Mouse (Mus musculus) liver, embryonic 16.5 days (tissue): ENCODE data around the gene Chd2. TPM values are rescaled to one million over a fixed set of nuclear protein-coding genes. Genes with fewer than 3 reads are reported as not detected.
"Not testable (repeated sequence)": the region's sequence is repeated elsewhere in the genome, so short reads cannot be mapped to it uniquely, and the experiment has no call there.

ENCODE experiments used
- ATAC-seq: fragments of 200-750 bp; cut with Nextera tagmentation; 2 replicates; pipeline ENCODE4 v1.8.0; 2017; ENCODE audit warnings: low read depth, mild to moderate bottlenecking, moderate number of reproducible peaks, moderate library complexity
- H3K27ac ChIP-seq: fragments of 300-500 bp; sonication (generic); 2 replicates; pipeline ENCODE4 v1.5.1; 2014; ENCODE audit warnings: mild to moderate bottlenecking, low read length
- H3K27me3 ChIP-seq: fragments of 300-500 bp; sonication (generic); 2 replicates; pipeline ENCODE4 v1.6.1; 2014; ENCODE audit warnings: low read depth, low read length, mixed read lengths; ENCODE audit not compliant: control insufficient read depth, insufficient read depth
- H3K36me3 ChIP-seq: fragments of 300-500 bp; sonication (generic); 2 replicates; pipeline ENCODE4 v1.6.1; 2014; ENCODE audit warnings: mild to moderate bottlenecking; ENCODE audit not compliant: control insufficient read depth, insufficient read depth
- H3K4me1 ChIP-seq: fragments of 300-500 bp; sonication (generic); 2 replicates; pipeline ENCODE4 v1.6.1; 2014; ENCODE audit warnings: low read depth, low read length, mixed read lengths; ENCODE audit not compliant: control insufficient read depth
- H3K4me2 ChIP-seq: fragments of 300-500 bp; sonication (generic); 2 replicates; pipeline ENCODE4 v1.6.1; 2014; ENCODE audit warnings: low read depth, low read length, mixed read lengths
- H3K4me3 ChIP-seq: fragments of 300-500 bp; sonication (generic); 2 replicates; pipeline ENCODE4 v1.5.1; 2014; ENCODE audit warnings: low read depth, mild to moderate bottlenecking, low read length
- H3K9ac ChIP-seq: fragments of 300-500 bp; sonication (generic); 2 replicates; pipeline ENCODE4 v1.6.1; 2014; ENCODE audit warnings: low read depth, low read length
- H3K9me3 ChIP-seq: fragments of 300-500 bp; sonication (generic); replicated peaks from 2 replicates; pipeline ENCODE4 v1.6.1; 2016; ENCODE audit warnings: low read length; ENCODE audit not compliant: control insufficient read depth
- WGBS: fragments of 180-500 bp; shearing (Covaris S2); extraction: QIAGEN DNeasy Blood & Tissue Kit; methylation state at CpG from one replicate; pipeline ENCODE4 v1.1.7; 2014; ENCODE audit not compliant: insufficient replicate concordance; 5-methylcytosine and 5-hydroxymethylcytosine counted together
- polyA plus RNA-seq: library from polyadenylated mRNA; unstranded; fragments of >200 nt; fragmentation: Nextera tagmentation; extraction: Ambion mirVana; gene quantifications from 2 replicates; pipeline ENCODE4 v1.2.1, GENCODE M21; 2015

The Chd2 gene
- polyA plus RNA-seq, 1 experiment from 2014 or later: 24.7 TPM

DNA sequence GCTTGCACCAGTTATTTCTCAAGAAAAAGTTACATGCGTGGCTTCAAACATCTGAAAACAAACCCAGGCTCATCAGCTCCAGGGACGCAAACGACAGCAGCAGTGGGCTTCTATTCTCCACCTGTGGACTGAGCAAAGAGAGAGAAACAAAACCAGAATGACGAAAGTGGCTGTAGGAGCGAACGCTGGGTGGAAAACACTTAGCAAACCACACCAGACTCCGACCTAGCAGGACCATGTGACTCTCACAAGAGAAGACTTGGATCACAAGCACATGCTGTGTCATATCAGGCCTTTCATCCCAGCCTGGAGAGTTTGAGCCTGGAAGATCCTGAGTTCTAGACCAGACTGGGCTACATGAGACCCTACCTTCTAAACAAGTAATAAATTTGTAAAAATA is 41.8 kb upstream of the Chd2 start:
- no peak overlapping the region for H3K27ac ChIP-seq
- 71% methylated on average over 7 of the region's 7 CpGs for WGBS

GRCm38 (mm10) chr7:73581836-73582375 is 40.3 kb upstream of the Chd2 start:
- Histone ChIP-seq H3K9me3 (no peaks in the 10 kb centered on the region), H3K36me3 (no peaks in the 10 kb centered on the region), H3K4me1 (peaks cover 22% of the 10 kb centered on the region), H3K4me2 (no peak overlapping the region), H3K4me3 (no peak overlapping the region), H3K27me3 (no peaks in the 10 kb centered on the region), H3K27ac (no peak overlapping the region), H3K9ac (no peak overlapping the region)
- ATAC-seq: no peak
- WGBS: 67% methylated on average over 6 of the region's 6 CpGs

More for the DNA sequence above, 41.8 kb upstream of the Chd2 start:
- no peak for ATAC-seq
- peaks cover 26% of the 10 kb centered on the region for H3K4me1 ChIP-seq
- no peak overlapping the region for H3K9ac ChIP-seq
- no peaks in the 10 kb centered on the region for H3K27me3 ChIP-seq
- H3K4me3 ChIP-seq: no peak overlapping the region
- H3K9me3 ChIP-seq: no peaks in the 10 kb centered on the region
- H3K36me3 ChIP-seq: no peaks in the 10 kb centered on the region
- H3K4me2 ChIP-seq: no peak overlapping the region

DNA sequence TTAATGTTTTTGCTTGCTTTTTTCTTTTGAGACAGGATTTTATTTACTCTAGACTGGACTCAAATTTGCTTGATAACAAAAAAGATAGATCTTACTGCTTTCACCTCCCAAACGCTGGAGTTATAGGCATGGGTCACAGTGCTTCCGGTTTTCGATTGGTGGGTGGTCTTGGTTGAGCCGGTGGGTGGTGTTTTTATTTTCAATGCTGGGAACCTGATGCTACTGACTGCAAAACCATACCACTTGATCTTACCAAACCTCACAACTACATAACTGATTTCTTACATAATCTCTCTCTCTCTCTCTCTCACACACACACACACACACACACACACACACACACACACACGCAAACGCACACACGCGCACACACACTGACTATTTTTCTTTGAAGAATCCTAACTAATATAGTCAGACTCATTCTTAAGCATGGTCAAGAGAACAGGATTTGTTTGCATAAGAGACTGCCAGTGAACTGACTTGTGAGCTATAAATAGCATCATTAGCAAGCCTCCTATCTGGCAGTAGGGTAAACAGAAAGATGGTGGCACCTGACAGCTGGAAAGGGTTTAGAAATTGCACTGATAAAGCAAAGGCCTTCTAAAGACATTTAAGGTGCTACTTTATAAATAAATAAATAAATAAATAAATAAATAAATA is 37.6 kb upstream of the Chd2 start:
- H3K27ac ChIP-seq: no peak overlapping the region
- ATAC-seq: peak; percentile 25; the same call in 1 of the 2 replicates
- H3K27me3 ChIP-seq: no peaks in the 10 kb centered on the region
- H3K9me3 ChIP-seq: no peaks in the 10 kb centered on the region
- H3K36me3 ChIP-seq: no peaks in the 10 kb centered on the region
- no peak overlapping the region for H3K9ac ChIP-seq
- no peak overlapping the region for H3K4me2 ChIP-seq
- no peak overlapping the region for H3K4me3 ChIP-seq
- 67% methylated on average over 8 of the region's 8 CpGs for WGBS
- H3K4me1 ChIP-seq: peaks cover 15% of the 10 kb centered on the region

DNA sequence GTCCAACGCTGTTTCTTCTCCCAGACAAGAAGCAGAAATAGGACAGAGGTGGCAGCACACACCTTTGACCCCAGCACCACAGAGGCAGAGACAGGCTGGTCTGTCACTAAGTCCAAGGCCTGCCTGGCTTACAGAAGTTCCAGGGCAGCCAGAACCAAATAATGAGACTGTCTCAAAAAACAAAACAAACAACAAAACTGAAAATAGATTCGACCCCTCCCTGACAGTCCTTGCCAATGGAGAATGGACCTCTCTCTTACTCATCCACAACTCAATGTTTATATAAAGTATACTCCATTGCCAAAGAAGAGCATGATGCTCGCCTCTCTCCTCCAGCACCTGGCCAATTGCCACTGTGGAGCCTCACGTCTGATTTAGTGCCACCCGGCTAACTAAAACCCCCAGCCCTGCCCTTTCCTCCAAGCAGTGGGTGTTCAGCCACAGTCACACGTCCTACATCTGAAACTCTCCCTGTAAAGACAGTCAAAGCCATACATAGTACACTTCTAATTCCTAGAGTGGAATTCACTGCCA is 36.3 kb upstream of the Chd2 start:
- 0 out of 2 replicates have a peak overlapping the region, but pooled peaks have one; percentile 26 for H3K27ac ChIP-seq
- no peaks in the 10 kb centered on the region for H3K27me3 ChIP-seq
- no peak overlapping the region for H3K9ac ChIP-seq
- WGBS: 70% methylated on average over 6 of the region's 6 CpGs
- H3K4me1 ChIP-seq: peaks cover 6% of the 10 kb centered on the region; the same call in 1 of the 2 replicates
- H3K9me3 ChIP-seq: no peaks in the 10 kb centered on the region
- H3K4me3 ChIP-seq: no peak overlapping the region
- peak; percentile 52; the same call in 1 of the 2 replicates for ATAC-seq
- H3K36me3 ChIP-seq: no peaks in the 10 kb centered on the region
- no peak overlapping the region for H3K4me2 ChIP-seq

DNA sequence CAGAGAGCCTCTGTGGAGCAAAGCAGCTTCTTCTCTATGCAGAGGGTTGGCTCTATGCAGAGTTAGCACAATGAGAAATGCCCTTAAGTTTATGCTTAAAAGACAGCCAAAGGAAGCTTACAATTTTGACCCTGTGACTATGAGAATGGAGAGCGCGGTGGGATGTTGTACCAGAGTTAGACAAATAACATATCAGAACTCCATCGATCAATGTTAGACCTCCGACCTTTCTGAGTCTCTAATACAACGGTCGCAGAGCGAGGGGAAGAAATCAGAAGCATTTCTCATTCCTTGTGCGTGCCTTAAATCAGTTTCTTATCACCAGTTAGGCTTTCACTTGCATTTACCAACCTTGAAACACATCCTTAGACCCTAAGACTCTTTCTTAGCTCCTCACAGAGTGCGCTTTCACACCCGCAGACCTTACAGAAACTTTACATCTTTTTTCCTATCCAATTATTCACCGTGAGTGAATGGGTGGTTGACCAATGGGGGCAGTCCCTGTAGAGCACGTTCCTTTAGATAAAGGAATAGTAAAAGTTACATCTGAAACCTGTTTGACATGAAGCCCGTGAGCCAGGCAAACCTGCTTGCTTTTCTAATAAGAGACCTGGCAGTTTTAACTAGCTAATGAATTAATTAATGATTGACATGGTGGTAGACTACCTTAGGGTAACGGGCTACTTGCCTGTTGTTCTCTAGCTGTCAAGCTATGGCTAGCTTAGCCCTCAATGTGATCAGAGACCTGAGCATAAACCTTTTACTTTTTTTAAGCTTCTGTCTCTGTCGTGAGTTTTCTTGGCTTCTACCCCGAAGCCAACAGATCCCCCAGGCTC is 34.7 kb upstream of the Chd2 start:
- Histone ChIP-seq H3K4me1 (peaks cover 6% of the 10 kb centered on the region; the same call in 1 of the 2 replicates), H3K9ac (no peak overlapping the region), H3K9me3 (no peaks in the 10 kb centered on the region), H3K27me3 (no peaks in the 10 kb centered on the region), H3K27ac (no peak overlapping the region), H3K36me3 (no peaks in the 10 kb centered on the region), H3K4me3 (no peak overlapping the region), H3K4me2 (peak overlapping the region; percentile 2; the same call in 1 of the 2 replicates)
- WGBS: 56% methylated on average over 16 of the region's 16 CpGs
- ATAC-seq: no peak

- H3K9me3 ChIP-seq: no peaks in the 10 kb centered on the region
- H3K4me2 ChIP-seq: no peak overlapping the region
- no peak overlapping the region for H3K27ac ChIP-seq
- no peaks in the 10 kb centered on the region for H3K36me3 ChIP-seq
- H3K27me3 ChIP-seq: no peaks in the 10 kb centered on the region
- no peak overlapping the region for H3K9ac ChIP-seq
- no peak for ATAC-seq
- H3K4me1 ChIP-seq: peaks cover 6% of the 10 kb centered on the region; the same call in 1 of the 2 replicates
- 65% methylated on average over 8 of the region's 8 CpGs for WGBS
- no peak overlapping the region for H3K4me3 ChIP-seq
These were observed 33.6 kb upstream of the Chd2 start for GRCm38 (mm10) chr7:73575257-73575656.

DNA sequence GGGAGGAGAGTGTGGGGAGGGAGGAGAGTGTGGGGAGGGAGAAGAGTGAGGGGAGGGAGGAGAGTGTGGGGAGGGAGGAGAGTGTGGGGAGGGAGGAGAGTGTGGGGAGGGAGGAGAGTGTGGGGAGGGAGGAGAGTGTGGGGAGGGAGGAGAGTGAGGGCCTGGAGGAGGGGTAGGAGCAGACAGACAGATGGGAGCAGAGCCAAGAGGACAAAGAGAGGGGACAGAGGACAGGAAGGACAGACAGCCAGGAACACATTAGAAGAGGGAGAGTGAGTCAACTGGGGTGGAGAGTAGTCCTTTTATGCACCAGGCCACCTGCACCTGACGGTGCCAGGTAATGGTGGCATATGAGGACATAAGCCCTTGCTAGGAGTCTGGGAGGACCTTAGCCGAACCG is 33.0 kb upstream of the Chd2 start:
- ATAC-seq, H3K9me3 ChIP-seq, H3K4me1 ChIP-seq, H3K36me3 ChIP-seq, H3K9ac ChIP-seq, H3K27ac ChIP-seq, H3K4me2 ChIP-seq, H3K4me3 ChIP-seq, H3K27me3 ChIP-seq: not testable (repeated sequence)
- 59% methylated on average over 3 of the region's 3 CpGs for WGBS

DNA sequence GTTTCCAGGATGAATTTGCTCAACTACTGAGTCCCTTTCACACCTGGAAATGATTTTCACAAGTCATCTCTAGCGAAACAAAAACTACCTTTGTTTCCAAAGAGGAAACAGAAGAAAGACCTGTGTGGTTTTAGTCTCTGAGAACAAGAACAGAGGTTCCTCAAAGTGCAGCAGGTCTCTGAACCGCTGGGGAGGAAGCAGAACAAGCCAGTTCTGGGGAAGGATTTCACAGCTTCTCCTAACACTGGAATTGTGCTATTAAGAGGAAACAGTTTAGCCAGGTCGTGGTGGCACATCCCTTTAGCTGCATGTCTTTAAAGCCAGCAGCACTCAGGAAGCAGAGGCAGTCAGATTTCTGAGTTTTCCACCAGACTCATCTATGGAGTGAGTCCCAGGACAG is 30.9 kb upstream of the Chd2 start:
- WGBS: 11% methylated on average over 3 of the region's 3 CpGs
- no peaks in the 10 kb centered on the region for H3K36me3 ChIP-seq
- H3K27ac ChIP-seq: no peak overlapping the region
- no peak for ATAC-seq
- no peak overlapping the region for H3K4me2 ChIP-seq
- no peaks in the 10 kb centered on the region for H3K27me3 ChIP-seq
- no peak overlapping the region for H3K4me3 ChIP-seq
- no peak overlapping the region for H3K9ac ChIP-seq
- no peaks in the 10 kb centered on the region for H3K9me3 ChIP-seq
- peaks cover 3% of the 10 kb centered on the region for H3K4me1 ChIP-seq
